In the genomic region with DNA sequence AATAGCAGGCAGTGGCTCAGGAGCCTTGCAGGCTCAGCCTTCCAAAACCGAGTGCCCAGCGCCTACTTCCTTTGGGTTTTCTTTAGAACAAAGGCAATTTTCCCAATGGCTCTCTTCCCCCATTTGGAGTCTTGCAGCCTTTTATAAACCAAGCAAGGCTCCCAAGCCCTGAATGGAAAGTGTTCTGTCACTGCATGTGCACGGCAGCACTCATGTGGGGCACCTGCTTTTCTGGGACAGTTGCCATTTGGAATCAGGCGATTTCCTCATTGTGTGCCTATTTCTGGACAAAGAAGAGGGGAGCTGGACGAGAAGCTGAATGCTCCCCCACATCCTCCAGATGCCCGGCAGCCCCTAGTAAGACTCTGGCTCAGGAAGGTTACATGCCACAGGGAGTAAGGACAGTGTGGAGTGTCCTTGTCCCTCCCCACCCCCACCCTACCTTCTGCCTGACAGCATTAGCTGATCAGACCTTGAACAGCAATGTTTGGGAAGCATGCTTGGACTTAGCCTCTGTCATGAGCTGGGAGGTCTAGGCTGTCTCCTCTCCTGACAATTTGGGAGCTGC, we compare ENCODE assay signal across 9 mouse cellular contexts. TPM values are rescaled to one million over a fixed set of nuclear protein-coding genes. Genes with fewer than 3 reads are reported as not detected.
DNase-seq lines count a peak whose midpoint lies in the region; ATAC-seq and TF ChIP-seq lines count a peak whose summit lies in the region.
"Had no signal": no experiment of that assay in that cellular context is flagged by ENCODE, and none has a peak within 500 bp of the region (broad histone marks: within the 10 kb centered on the region; RNA-seq: fewer than 3 reads in every experiment).

No protein-coding gene starts in this region.

- no peak overlapping the region for H3K9ac ChIP-seq in forebrain, embryonic 16.5 days (replicated peaks; ENCODE audit: low read depth, low read length)
- H3K9ac ChIP-seq in hindbrain, postnatal 0 days (replicated peaks; ENCODE audit: low read length), result no peak overlapping the region
- H3K9ac ChIP-seq in lung, postnatal 0 days (replicated peaks; ENCODE audit: low read depth), result no peak overlapping the region
- H3K9ac ChIP-seq in liver, postnatal 0 days (replicated peaks), result no peak overlapping the region
- H3K9ac ChIP-seq: neural tube, embryonic 13.5 days had no signal

- 4% methylated on average over 6 of the region's 6 CpGs for WGBS in forebrain, embryonic 16.5 days
- WGBS in hindbrain, postnatal 0 days, result 27% methylated on average over 6 of the region's 6 CpGs
- 23% methylated on average over 6 of the region's 6 CpGs for WGBS in lung, postnatal 0 days
- 59% methylated on average over 6 of the region's 6 CpGs for WGBS in liver, postnatal 0 days (ENCODE audit: insufficient replicate concordance)

- TF ChIP-seq EP300 in lung, postnatal 0 days (IDR thresholded peaks at IDR 0.05), result no peak
- no peak for TF ChIP-seq EP300 in liver, postnatal 0 days (IDR thresholded peaks at IDR 0.05; ENCODE audit: low read depth)

- H3K36me3 ChIP-seq in forebrain, embryonic 16.5 days (ENCODE audit: control insufficient read depth, insufficient read depth), result no peaks in the 10 kb centered on the region
- no peaks in the 10 kb centered on the region for H3K36me3 ChIP-seq in hindbrain, postnatal 0 days (ENCODE audit: insufficient read depth, low read length)
- no peaks in the 10 kb centered on the region for H3K36me3 ChIP-seq in lung, postnatal 0 days (ENCODE audit: insufficient read depth, low read length)
- no peaks in the 10 kb centered on the region for H3K36me3 ChIP-seq in liver, postnatal 0 days (replicated peaks; ENCODE audit: insufficient read depth, low read length)
- H3K36me3 ChIP-seq: neural tube, embryonic 13.5 days had no signal

- peak overlapping the region; percentile 73 for H3K27ac ChIP-seq in forebrain, embryonic 16.5 days (ENCODE audit: low read length)
- no peak overlapping the region for H3K27ac ChIP-seq in hindbrain, postnatal 0 days
- H3K27ac ChIP-seq in lung, postnatal 0 days (ENCODE audit: low read length), result no peak overlapping the region
- no peak overlapping the region for H3K27ac ChIP-seq in liver, postnatal 0 days (ENCODE audit: low read depth)
- H3K27ac ChIP-seq: neural tube, embryonic 13.5 days had no signal

- ATAC-seq in forebrain, embryonic 16.5 days, result peak; percentile 91
- ATAC-seq in hindbrain, postnatal 0 days, result peak; percentile 69
- ATAC-seq in lung, postnatal 0 days, result peak; percentile 37; the same call in 1 of the 2 replicates
- no peak for ATAC-seq in liver, postnatal 0 days

- H3K27me3 ChIP-seq in forebrain, embryonic 16.5 days (replicated peaks; ENCODE audit: control insufficient read depth, insufficient read depth, low read length), result no peaks in the 10 kb centered on the region
- H3K27me3 ChIP-seq in hindbrain, postnatal 0 days (ENCODE audit: insufficient read depth, low read length), result no peaks in the 10 kb centered on the region
- H3K27me3 ChIP-seq in lung, postnatal 0 days (replicated peaks; ENCODE audit: insufficient read depth, low read length), result no peaks in the 10 kb centered on the region
- H3K27me3 ChIP-seq in liver, postnatal 0 days (ENCODE audit: insufficient read depth, low read length), result no peaks in the 10 kb centered on the region
- H3K27me3 ChIP-seq: neural tube, embryonic 13.5 days had no signal

- no peaks in the 10 kb centered on the region for H3K9me3 ChIP-seq in forebrain, embryonic 16.5 days (ENCODE audit: control insufficient read depth, low read length)
- no peaks in the 10 kb centered on the region for H3K9me3 ChIP-seq in hindbrain, postnatal 0 days (ENCODE audit: low read length)
- H3K9me3 ChIP-seq in lung, postnatal 0 days (ENCODE audit: low read length), result no peaks in the 10 kb centered on the region
- H3K9me3 ChIP-seq in liver, postnatal 0 days (ENCODE audit: low read length), result no peaks in the 10 kb centered on the region
- H3K9me3 ChIP-seq: neural tube, embryonic 13.5 days had no signal

- no peak for TF ChIP-seq CTCF in hindbrain, postnatal 0 days (IDR thresholded peaks at IDR 0.05; ENCODE audit: low read depth)
- no peak for TF ChIP-seq CTCF in lung, postnatal 0 days (IDR thresholded peaks at IDR 0.05)
- TF ChIP-seq CTCF in liver, postnatal 0 days (IDR thresholded peaks at IDR 0.05; ENCODE audit: low read depth), result no peak

- H3K4me1 ChIP-seq in forebrain, embryonic 16.5 days (replicated peaks; ENCODE audit: control insufficient read depth, insufficient read depth, low read length), result peaks cover 13% of the 10 kb centered on the region
- no peaks in the 10 kb centered on the region for H3K4me1 ChIP-seq in hindbrain, postnatal 0 days (ENCODE audit: insufficient read depth, low read length)
- H3K4me1 ChIP-seq in lung, postnatal 0 days (ENCODE audit: insufficient read depth, low read depth, low read length), result 0 out of 2 replicates have a peak, but pooled peaks cover 3% of the 10 kb centered on the region
- peaks cover 4% of the 10 kb centered on the region; the same call in 1 of the 2 replicates for H3K4me1 ChIP-seq in liver, postnatal 0 days (ENCODE audit: insufficient read depth)

- H3K4me2 ChIP-seq in forebrain, embryonic 16.5 days (ENCODE audit: low read length), result no peak overlapping the region
- no peak overlapping the region for H3K4me2 ChIP-seq in hindbrain, postnatal 0 days (ENCODE audit: low read depth, low read length)
- no peak overlapping the region for H3K4me2 ChIP-seq in lung, postnatal 0 days (replicated peaks; ENCODE audit: low read depth, low read length)
- H3K4me2 ChIP-seq in liver, postnatal 0 days (ENCODE audit: low read depth, low read length), result no peak overlapping the region
- H3K4me2 ChIP-seq: neural tube, embryonic 13.5 days had no signal

- peak; percentile 22 for DNase-seq in retina, postnatal 1 day
- DNase-seq in retina, embryonic 14.5 days (ENCODE audit: low spot score), result no peak
- DNase-seq in hindbrain, postnatal 0 days (ENCODE audit: low spot score), result peak; percentile 79
- peak; percentile 51 for DNase-seq in lung, postnatal 0 days (ENCODE audit: low spot score)
- DNase-seq in urinary bladder, postnatal 25 days (ENCODE audit: low spot score), result no peak
- no peak for DNase-seq in embryo, embryonic 9.5 days (ENCODE audit: extremely low spot score)
- DNase-seq in liver, postnatal 0 days, result no peak

- H3K4me3 ChIP-seq in forebrain, embryonic 16.5 days (replicated peaks; ENCODE audit: low read length), result no peak overlapping the region
- no peak overlapping the region for H3K4me3 ChIP-seq in hindbrain, postnatal 0 days (ENCODE audit: low read length)
- no peak overlapping the region for H3K4me3 ChIP-seq in lung, postnatal 0 days (ENCODE audit: low read depth, low read length)
- H3K4me3 ChIP-seq in liver, postnatal 0 days (ENCODE audit: low read depth, low read length), result no peak overlapping the region
- H3K4me3 ChIP-seq: neural tube, embryonic 13.5 days had no signal

RNA-seq across cellular contexts. Expression of gene Arl4c, which starts 43.6 kb away (rescaled TPM):
- 37.1 and 39.7 TPM in 2 replicates for polyA plus RNA-seq in forebrain, embryonic 16.5 days (2015; fragmentation: Nextera tagmentation; extraction: Ambion mirVana)
- 69.3 and 83.8 TPM in 2 replicates for total RNA-seq in hindbrain, postnatal 0 days (2014; rRNA removed)
- polyA plus RNA-seq in hindbrain, postnatal 0 days (2015; fragmentation: Nextera tagmentation; extraction: Ambion mirVana), result 33.4 and 34.7 TPM in 2 replicates
- 24.9 and 28.1 TPM in 2 replicates for polyA plus RNA-seq in lung, postnatal 0 days (2015; fragmentation: Nextera tagmentation; extraction: Ambion mirVana)
- 1.5 and 1.7 TPM in 2 replicates for polyA plus RNA-seq in liver, postnatal 0 days (2015; fragmentation: Nextera tagmentation; extraction: Ambion mirVana)

Comparison
In these comparisons a context has a peak if more than half of its experiments do, and no peak if none do; other contexts are left out.
1. DNase-seq: peak in retina, postnatal 1 day (single experiment), hindbrain, postnatal 0 days (single experiment) and lung, postnatal 0 days (single experiment); none in retina, embryonic 14.5 days (single experiment), urinary bladder, postnatal 25 days (single experiment), embryo, embryonic 9.5 days (single experiment) and liver, postnatal 0 days (single experiment).